Mouse (Mus musculus): ENCODE data around the gene Asb7. TPM values are rescaled to one million over a fixed set of nuclear protein-coding genes. Genes with fewer than 3 reads are reported as not detected.

Gene Asb7
- polyA plus RNA-seq, 1 experiment, result 13.0 TPM

DNA sequence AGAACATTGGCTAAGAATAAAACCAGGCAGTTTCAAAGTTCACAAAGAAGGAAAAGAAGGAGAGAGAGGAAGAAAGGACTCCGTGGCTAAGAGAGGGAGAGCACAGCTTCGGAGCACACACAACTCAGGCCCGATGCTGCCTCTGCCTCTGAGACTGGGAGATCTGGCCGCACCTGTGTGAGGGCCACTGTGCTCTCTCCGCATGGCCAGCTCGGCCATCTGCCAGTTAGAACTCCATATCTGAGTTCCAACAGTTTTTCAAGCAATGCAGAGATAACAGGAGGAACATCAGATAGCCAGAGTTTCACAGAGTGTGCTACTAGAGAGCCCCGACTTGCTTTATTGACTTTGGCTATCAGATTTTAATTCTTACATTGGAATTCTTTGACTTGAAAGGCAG, 5.1 kb upstream of the Asb7 start:
- DNase-seq (ENCODE audit: low read depth), result no peak
- no peak for TF ChIP-seq POLR2A (IDR thresholded peaks at IDR 0.05; ENCODE audit: borderline replicate concordance, extremely low read depth, insufficient read depth, insufficient read length, poor library complexity, severe bottlenecking)
- TF ChIP-seq CTCF (IDR thresholded peaks at IDR 0.05; ENCODE audit: borderline replicate concordance, extremely low read depth, insufficient read depth, insufficient read length), result no peak

DNA sequence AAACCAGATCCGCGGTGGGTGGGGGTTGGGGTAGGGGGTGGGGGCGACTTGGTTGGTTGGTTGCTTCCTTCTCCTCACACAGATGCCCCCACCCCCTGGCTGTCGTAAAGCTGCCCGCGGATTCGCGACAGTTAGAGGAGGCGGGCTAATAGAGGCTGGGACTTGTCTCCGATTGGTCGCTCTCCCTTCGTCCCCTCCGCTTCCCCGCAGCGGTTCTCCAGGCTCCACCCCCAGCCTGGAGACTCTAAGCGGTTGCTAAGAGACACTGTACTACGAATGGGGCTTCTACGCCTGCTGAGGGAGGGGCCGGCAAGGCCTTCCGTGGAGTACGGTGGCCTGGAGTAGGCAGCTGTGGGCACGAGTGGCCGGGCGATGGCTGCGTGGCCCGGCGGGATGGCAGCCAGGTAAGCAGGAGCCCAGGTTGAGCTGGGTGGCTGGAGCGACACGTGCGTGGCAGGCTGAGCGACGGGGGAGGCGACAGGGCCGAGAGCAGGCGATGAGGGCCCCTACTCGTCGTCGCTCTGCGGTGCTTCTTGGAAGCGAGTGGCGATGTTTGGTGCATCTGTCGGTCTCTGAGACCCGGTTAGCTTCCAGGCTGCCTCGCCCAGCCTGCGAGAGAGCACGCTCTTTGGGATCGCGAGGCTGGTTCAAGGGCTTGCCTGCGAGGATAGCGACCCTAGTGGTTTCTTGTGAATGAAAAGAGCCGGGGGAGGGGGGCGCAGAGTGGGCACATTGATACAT, 394 bp upstream of the Asb7 start, which contains the start of gene Lins1:
Lins1 (plus strand) TSS at position 270 of the 741 bp plus-strand sequence.
- peak; percentile 43; the same call in 1 of the 2 replicates for TF ChIP-seq POLR2A (IDR thresholded peaks at IDR 0.05; ENCODE audit: borderline replicate concordance, extremely low read depth, insufficient read depth, insufficient read length, poor library complexity, severe bottlenecking)
- peak; percentile 44; the same call in 1 of the 2 replicates for TF ChIP-seq CTCF (IDR thresholded peaks at IDR 0.05; ENCODE audit: borderline replicate concordance, extremely low read depth, insufficient read depth, insufficient read length)
- DNase-seq (ENCODE audit: low read depth), result peak; percentile 100

DNA sequence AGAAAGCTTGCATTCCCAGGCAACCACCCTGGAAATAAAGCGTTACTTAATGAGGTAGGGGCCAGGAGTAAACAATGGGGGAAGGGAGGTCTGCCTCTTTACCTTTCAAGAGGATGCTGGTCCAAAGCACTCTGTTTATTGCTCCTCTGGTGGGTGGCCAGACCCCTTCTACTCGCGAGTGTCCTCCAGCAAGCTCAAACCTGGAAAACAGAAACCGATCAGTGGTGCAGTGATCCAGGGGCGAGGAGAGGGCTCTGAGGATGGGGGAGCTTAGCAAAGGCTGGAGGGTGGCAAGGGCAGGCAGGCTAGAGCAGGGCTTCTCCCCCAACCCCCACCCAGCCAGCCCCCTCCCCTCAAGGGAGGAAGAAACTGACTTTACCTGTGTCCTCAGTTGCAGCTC, 675 bp downstream of the Asb7 start:
- no peak for TF ChIP-seq CTCF (IDR thresholded peaks at IDR 0.05; ENCODE audit: borderline replicate concordance, extremely low read depth, insufficient read depth, insufficient read length)
- no peak for TF ChIP-seq POLR2A (IDR thresholded peaks at IDR 0.05; ENCODE audit: borderline replicate concordance, extremely low read depth, insufficient read depth, insufficient read length, poor library complexity, severe bottlenecking)
- DNase-seq (ENCODE audit: low read depth), result no peak

DNA sequence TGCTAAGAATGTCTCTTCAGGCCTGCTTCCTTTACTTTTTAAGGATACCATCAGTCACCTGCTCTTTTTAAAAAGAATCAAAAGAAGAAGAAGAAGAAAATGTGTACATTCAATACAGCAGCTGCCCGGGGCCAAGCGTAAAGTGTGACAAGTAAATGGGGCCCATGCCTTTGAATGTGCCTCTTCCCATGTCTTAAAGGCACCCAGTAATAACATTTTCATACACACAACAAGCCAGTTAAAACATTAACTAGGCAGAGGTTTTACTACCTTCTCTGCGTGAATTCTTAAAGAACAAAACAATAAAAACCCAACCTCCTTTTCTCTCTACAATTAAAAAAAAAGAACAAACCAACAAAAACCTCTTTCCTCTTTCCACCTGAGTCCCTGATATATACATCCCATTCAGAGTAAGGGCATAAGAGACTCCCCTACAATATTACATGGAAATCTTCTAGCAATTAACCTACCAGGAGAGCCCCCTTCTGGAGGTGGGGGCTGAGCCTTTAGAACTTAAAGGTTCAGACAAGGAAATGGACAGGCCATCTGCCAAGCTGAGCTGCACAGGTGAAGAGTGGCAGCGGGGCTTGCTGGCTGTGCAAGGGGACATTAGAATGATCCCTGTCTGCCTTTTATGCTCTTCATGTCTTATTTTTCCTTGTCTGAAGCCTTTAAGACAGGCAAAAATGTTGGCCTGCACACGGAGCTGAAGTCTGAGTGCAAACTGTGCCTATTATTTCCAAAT, 7.1 kb downstream of the Asb7 start:
- TF ChIP-seq CTCF (IDR thresholded peaks at IDR 0.05; ENCODE audit: borderline replicate concordance, extremely low read depth, insufficient read depth, insufficient read length), result no peak
- no peak for TF ChIP-seq POLR2A (IDR thresholded peaks at IDR 0.05; ENCODE audit: borderline replicate concordance, extremely low read depth, insufficient read depth, insufficient read length, poor library complexity, severe bottlenecking)
- DNase-seq (ENCODE audit: low read depth), result no peak

DNA sequence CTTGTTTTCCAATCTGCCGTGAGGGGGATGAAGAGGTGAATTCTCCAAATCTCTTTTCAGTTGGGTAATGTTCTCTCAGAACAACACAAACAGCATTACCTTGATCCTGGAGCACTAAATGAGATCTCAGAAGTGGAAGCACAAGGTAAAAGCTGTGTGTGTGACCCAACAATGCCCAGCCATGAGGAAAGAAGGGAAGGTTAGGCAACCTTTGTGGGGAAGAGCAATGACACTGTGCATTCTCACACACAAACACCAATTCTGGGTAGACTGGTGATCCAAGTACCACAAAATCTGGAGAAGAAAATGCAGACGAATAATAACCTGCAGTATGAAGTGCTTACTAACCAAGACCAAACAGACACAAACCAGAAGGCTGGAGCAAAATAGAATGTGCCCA, 13.6 kb downstream of the Asb7 start:
- TF ChIP-seq POLR2A (IDR thresholded peaks at IDR 0.05; ENCODE audit: borderline replicate concordance, extremely low read depth, insufficient read depth, insufficient read length, poor library complexity, severe bottlenecking) (no peak), CTCF (IDR thresholded peaks at IDR 0.05; ENCODE audit: borderline replicate concordance, extremely low read depth, insufficient read depth, insufficient read length) (no peak)
- DNase-seq (ENCODE audit: low read depth), result no peak

DNA sequence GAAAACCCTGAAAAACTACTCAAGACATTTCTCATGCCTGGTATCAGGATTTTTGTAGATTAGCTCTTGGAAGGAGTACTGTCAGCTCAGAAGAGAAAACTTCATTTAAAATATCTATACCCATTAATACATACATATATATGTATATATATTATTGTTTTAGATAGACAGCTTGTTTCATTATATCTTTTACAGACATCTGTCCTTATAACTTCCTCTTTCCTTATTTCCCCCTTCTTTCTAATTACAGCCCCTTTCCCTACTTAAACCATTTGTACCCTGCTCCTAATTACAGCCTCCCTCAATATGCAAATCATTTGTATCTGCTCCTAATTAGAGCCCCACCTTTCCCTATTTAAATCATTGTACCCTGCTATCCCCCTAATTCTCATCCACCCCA, 22.3 kb downstream of the Asb7 start:
- no peak for DNase-seq (ENCODE audit: low read depth)
- TF ChIP-seq POLR2A (IDR thresholded peaks at IDR 0.05; ENCODE audit: borderline replicate concordance, extremely low read depth, insufficient read depth, insufficient read length, poor library complexity, severe bottlenecking) (no peak), CTCF (IDR thresholded peaks at IDR 0.05; ENCODE audit: borderline replicate concordance, extremely low read depth, insufficient read depth, insufficient read length) (no peak)

DNA sequence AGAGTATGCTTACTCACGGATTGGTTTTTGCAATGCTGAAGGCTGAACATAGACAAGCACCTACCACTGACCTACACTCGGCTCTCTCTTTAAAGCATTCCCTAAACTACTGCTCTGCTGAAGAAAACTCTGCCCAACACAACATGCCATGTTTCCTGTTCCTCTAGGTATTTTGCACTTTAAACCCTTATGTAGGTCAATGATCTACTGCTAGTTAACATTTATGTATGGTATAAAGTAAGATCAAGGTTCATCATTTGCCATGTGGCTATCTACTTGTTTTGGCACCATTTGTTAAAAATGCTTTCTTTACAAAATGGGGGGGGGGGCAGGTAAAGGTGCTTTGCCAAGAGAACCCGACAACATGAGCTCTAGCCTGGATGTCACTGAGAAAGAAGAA, 25.8 kb downstream of the Asb7 start:
- no peak for DNase-seq (ENCODE audit: low read depth)
- TF ChIP-seq CTCF (IDR thresholded peaks at IDR 0.05; ENCODE audit: borderline replicate concordance, extremely low read depth, insufficient read depth, insufficient read length) (no peak), POLR2A (IDR thresholded peaks at IDR 0.05; ENCODE audit: borderline replicate concordance, extremely low read depth, insufficient read depth, insufficient read length, poor library complexity, severe bottlenecking) (no peak)

DNA sequence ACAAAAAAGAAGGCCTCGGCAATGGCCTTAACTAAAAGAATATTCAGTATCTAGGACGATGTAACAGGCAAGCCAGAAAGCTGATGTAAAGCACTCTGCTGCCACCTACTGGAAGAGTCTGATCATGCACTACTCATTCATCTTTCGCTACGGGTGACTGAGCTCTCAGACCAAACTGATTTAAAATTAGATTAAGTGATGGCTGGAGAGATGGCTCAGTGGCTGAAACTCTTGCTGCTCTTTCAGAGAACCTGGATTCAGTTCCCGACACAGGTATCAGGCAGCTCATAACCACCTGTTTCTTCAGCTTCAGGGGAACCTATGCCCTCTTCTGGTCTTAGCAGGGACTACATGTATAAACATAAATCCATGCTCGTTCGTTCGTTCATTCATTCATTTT, 27.8 kb downstream of the Asb7 start:
- peak; percentile 86 for DNase-seq (ENCODE audit: low read depth)
- TF ChIP-seq CTCF (IDR thresholded peaks at IDR 0.05; ENCODE audit: borderline replicate concordance, extremely low read depth, insufficient read depth, insufficient read length), result peak; percentile 70
- TF ChIP-seq POLR2A (IDR thresholded peaks at IDR 0.05; ENCODE audit: borderline replicate concordance, extremely low read depth, insufficient read depth, insufficient read length, poor library complexity, severe bottlenecking), result no peak

DNA sequence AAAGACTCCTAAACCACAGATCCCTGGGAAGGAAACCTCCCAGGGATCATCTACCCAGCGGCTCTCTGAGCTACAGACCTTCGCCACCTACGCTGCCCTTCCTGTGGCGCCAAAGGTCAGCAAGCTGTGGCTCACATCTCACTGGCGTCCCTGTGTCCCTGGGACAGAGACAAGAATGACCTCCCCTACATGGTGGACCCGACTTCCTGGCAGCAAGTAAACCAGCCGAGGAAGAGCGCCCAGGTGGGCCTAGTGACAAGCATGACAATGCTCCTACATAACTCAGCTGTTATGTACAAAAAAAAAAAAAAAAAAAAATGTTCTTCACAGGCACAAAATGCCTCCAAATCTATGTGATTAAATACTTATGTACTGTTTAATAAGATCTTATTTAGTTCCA, 28.4 kb downstream of the Asb7 start:
- no peak for DNase-seq (ENCODE audit: low read depth)
- TF ChIP-seq CTCF (IDR thresholded peaks at IDR 0.05; ENCODE audit: borderline replicate concordance, extremely low read depth, insufficient read depth, insufficient read length) (no peak), POLR2A (IDR thresholded peaks at IDR 0.05; ENCODE audit: borderline replicate concordance, extremely low read depth, insufficient read depth, insufficient read length, poor library complexity, severe bottlenecking) (no peak)

DNA sequence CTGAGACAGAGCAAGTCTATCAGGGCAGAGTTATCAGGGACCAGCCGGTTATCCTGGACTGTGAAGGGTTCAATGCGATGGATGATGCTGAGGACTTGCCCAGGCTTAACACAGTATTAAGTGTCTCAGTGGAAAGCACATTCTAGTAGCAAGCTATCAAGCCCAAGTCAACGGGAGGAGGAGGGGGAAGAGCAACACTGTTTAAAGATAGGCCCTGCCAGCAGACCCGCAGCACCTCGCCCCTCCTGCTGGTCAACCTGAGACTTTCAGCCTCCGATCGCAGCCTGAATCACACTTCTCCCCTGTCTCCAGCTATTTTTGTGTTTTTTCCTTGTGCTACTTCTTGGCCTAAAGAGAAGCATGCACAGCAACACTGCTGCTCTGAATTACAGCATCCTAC, 29.1 kb downstream of the Asb7 start:
- no peak for TF ChIP-seq POLR2A (IDR thresholded peaks at IDR 0.05; ENCODE audit: borderline replicate concordance, extremely low read depth, insufficient read depth, insufficient read length, poor library complexity, severe bottlenecking)
- TF ChIP-seq CTCF (IDR thresholded peaks at IDR 0.05; ENCODE audit: borderline replicate concordance, extremely low read depth, insufficient read depth, insufficient read length), result peak; percentile 24; the same call in 1 of the 2 replicates

DNA sequence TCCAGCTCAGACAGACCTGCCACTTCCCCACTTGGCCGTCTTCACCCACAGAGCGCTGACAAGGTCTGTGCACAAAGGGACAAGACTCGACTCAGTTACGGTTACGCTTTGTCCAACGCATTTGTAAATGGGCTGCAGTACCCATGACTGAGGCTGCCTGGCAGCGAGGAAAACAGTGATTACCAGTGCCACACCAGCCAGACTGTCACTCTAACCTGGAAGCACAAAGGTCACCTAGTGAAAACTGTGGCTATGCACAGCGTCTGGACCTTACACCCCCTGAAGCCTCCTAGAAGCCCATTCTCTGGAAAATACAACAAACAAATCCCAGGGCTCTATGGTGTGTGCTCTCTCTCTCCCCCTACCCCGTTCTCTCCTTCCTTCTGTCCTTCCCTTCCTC, 33.9 kb downstream of the Asb7 start:
- peak; percentile 11 for DNase-seq (ENCODE audit: low read depth)
- TF ChIP-seq CTCF (IDR thresholded peaks at IDR 0.05; ENCODE audit: borderline replicate concordance, extremely low read depth, insufficient read depth, insufficient read length), result no peak
- TF ChIP-seq POLR2A (IDR thresholded peaks at IDR 0.05; ENCODE audit: borderline replicate concordance, extremely low read depth, insufficient read depth, insufficient read length, poor library complexity, severe bottlenecking), result no peak

More for the DNA sequence above, 29.1 kb downstream of the Asb7 start:
- no peak for DNase-seq (ENCODE audit: low read depth)
